Mouse (Mus musculus): ENCODE measurements around the gene Fam178b. TPM values are rescaled to one million over a fixed set of nuclear protein-coding genes. Genes with fewer than 3 reads are reported as not detected.

The Fam178b gene
- polyA plus RNA-seq, 1 experiment from 2014 or later: not detected

GRCm38 (mm10) chr1:36615188-36615587 lies 67.8 kb downstream of the Fam178b start:
- no peak for DNase-seq (ENCODE audit: low spot score)
- no peak overlapping the region for H3K4me3 ChIP-seq (replicated peaks; ENCODE audit: low read length)
- ATAC-seq (ENCODE audit: low FRiP score): no peak; the same call in 1 of the 2 replicates
- H3K9ac ChIP-seq: no peak overlapping the region
- 79% methylated on average over 8 of the region's 8 CpGs for WGBS
- H3K27me3 ChIP-seq (ENCODE audit: control insufficient read depth, insufficient read depth, low read length): no peaks in the 10 kb centered on the region
- H3K36me3 ChIP-seq (replicated peaks; ENCODE audit: control insufficient read depth, insufficient read depth): no peaks in the 10 kb centered on the region
- no peak overlapping the region for H3K27ac ChIP-seq
- H3K4me1 ChIP-seq (replicated peaks; ENCODE audit: control insufficient read depth, insufficient read depth, low read length): peaks cover 10% of the 10 kb centered on the region; the same call in 1 of the 2 replicates
- no peaks in the 10 kb centered on the region for H3K9me3 ChIP-seq (ENCODE audit: control insufficient read depth, low read length)
- no peak overlapping the region for H3K4me2 ChIP-seq (replicated peaks)

GRCm38 (mm10) chr1:36614584-36614983 lies 68.4 kb downstream of the Fam178b start:
- DNase-seq (ENCODE audit: low spot score): no peak
- Histone ChIP-seq H3K27me3 (ENCODE audit: control insufficient read depth, insufficient read depth, low read length) (no peaks in the 10 kb centered on the region), H3K9me3 (ENCODE audit: control insufficient read depth, low read length) (no peaks in the 10 kb centered on the region), H3K4me1 (replicated peaks; ENCODE audit: control insufficient read depth, insufficient read depth, low read length) (peaks cover 10% of the 10 kb centered on the region; the same call in 1 of the 2 replicates), H3K36me3 (replicated peaks; ENCODE audit: control insufficient read depth, insufficient read depth) (no peaks in the 10 kb centered on the region), H3K9ac (no peak overlapping the region), H3K27ac (no peak overlapping the region), H3K4me2 (replicated peaks) (no peak overlapping the region), H3K4me3 (replicated peaks; ENCODE audit: low read length) (no peak overlapping the region)
- ATAC-seq (ENCODE audit: low FRiP score): no peak
- 66% methylated on average over 1 of the region's 1 CpGs for WGBS

- DNase-seq (ENCODE audit: low spot score): no peak
- WGBS: 87% methylated on average over 10 of the region's 10 CpGs
Measured at GRCm38 (mm10) chr1:36613374-36613895, 69.5 kb downstream of the Fam178b start.

GRCm38 (mm10) chr1:36612362-36612761 lies 70.6 kb downstream of the Fam178b start:
- WGBS: 68% methylated on average over 6 of the region's 6 CpGs
- no peak for ATAC-seq (ENCODE audit: low FRiP score)
- no peaks in the 10 kb centered on the region for H3K36me3 ChIP-seq (replicated peaks; ENCODE audit: control insufficient read depth, insufficient read depth)
- H3K27ac ChIP-seq: no peak overlapping the region
- H3K9me3 ChIP-seq (ENCODE audit: control insufficient read depth, low read length): no peaks in the 10 kb centered on the region
- H3K4me2 ChIP-seq (replicated peaks): no peak overlapping the region
- H3K4me3 ChIP-seq (replicated peaks; ENCODE audit: low read length): no peak overlapping the region
- DNase-seq (ENCODE audit: low spot score): no peak
- no peak overlapping the region for H3K9ac ChIP-seq
- peaks cover 10% of the 10 kb centered on the region; the same call in 1 of the 2 replicates for H3K4me1 ChIP-seq (replicated peaks; ENCODE audit: control insufficient read depth, insufficient read depth, low read length)
- H3K27me3 ChIP-seq (ENCODE audit: control insufficient read depth, insufficient read depth, low read length): no peaks in the 10 kb centered on the region

More at GRCm38 (mm10) chr1:36613374-36613895, 69.5 kb downstream of the Fam178b start:
- Histone ChIP-seq H3K9ac (no peak overlapping the region), H3K4me2 (replicated peaks) (no peak overlapping the region), H3K4me1 (replicated peaks; ENCODE audit: control insufficient read depth, insufficient read depth, low read length) (peaks cover 10% of the 10 kb centered on the region; the same call in 1 of the 2 replicates), H3K4me3 (replicated peaks; ENCODE audit: low read length) (no peak overlapping the region), H3K36me3 (replicated peaks; ENCODE audit: control insufficient read depth, insufficient read depth) (no peaks in the 10 kb centered on the region), H3K9me3 (ENCODE audit: control insufficient read depth, low read length) (no peaks in the 10 kb centered on the region), H3K27me3 (ENCODE audit: control insufficient read depth, insufficient read depth, low read length) (no peaks in the 10 kb centered on the region), H3K27ac (no peak overlapping the region)
- ATAC-seq (ENCODE audit: low FRiP score): no peak

- Histone ChIP-seq H3K9me3 (ENCODE audit: control insufficient read depth, low read length) (no peaks in the 10 kb centered on the region), H3K4me3 (replicated peaks; ENCODE audit: low read length) (no peak overlapping the region), H3K9ac (no peak overlapping the region), H3K4me1 (replicated peaks; ENCODE audit: control insufficient read depth, insufficient read depth, low read length) (peaks cover 10% of the 10 kb centered on the region; the same call in 1 of the 2 replicates), H3K27ac (no peak overlapping the region), H3K27me3 (ENCODE audit: control insufficient read depth, insufficient read depth, low read length) (no peaks in the 10 kb centered on the region), H3K36me3 (replicated peaks; ENCODE audit: control insufficient read depth, insufficient read depth) (no peaks in the 10 kb centered on the region), H3K4me2 (replicated peaks) (no peak overlapping the region)
- DNase-seq (ENCODE audit: low spot score) (no peak), ATAC-seq (ENCODE audit: low FRiP score) (peak; percentile 24; the same call in 1 of the 2 replicates)
- 64% methylated on average over 13 of the region's 13 CpGs for WGBS
Measured at GRCm38 (mm10) chr1:36611449-36612123, 71.4 kb downstream of the Fam178b start.

DNA sequence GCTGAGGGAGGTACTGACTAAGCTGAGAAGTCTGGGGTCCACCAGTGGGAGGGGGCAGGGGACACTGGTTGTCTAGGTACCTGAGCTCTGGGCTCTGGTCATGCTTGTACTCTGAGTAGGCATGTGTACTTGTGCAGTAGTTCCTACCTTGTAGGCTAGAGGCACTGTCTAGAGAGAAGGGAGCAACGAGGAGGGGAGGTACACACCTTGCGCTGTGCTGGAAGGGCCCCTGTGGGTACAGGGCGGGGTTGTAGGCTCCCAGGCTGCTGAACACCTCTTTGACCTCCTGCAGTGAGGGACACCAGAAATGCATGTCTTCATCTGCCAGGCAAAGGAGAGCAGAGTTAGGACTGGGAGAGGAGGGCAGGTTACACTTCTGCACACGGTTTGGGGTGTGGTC lies 74.8 kb downstream of the Fam178b start:
- Histone ChIP-seq H3K36me3 (replicated peaks; ENCODE audit: control insufficient read depth, insufficient read depth) (no peaks in the 10 kb centered on the region), H3K27ac (no peak overlapping the region), H3K9ac (no peak overlapping the region), H3K4me3 (replicated peaks; ENCODE audit: low read length) (no peak overlapping the region), H3K9me3 (ENCODE audit: control insufficient read depth, low read length) (no peaks in the 10 kb centered on the region), H3K4me1 (replicated peaks; ENCODE audit: control insufficient read depth, insufficient read depth, low read length) (peaks cover 12% of the 10 kb centered on the region; the same call in 1 of the 2 replicates), H3K4me2 (replicated peaks) (no peak overlapping the region), H3K27me3 (ENCODE audit: control insufficient read depth, insufficient read depth, low read length) (no peaks in the 10 kb centered on the region)
- DNase-seq (ENCODE audit: low spot score) (no peak), ATAC-seq (ENCODE audit: low FRiP score) (no peak)
- WGBS: 76% methylated on average over 4 of the region's 4 CpGs

- ATAC-seq (ENCODE audit: low FRiP score) (no peak), DNase-seq (ENCODE audit: low spot score) (no peak)
Measured at GRCm38 (mm10) chr1:36606951-36607350, 76.0 kb downstream of the Fam178b start.

DNA sequence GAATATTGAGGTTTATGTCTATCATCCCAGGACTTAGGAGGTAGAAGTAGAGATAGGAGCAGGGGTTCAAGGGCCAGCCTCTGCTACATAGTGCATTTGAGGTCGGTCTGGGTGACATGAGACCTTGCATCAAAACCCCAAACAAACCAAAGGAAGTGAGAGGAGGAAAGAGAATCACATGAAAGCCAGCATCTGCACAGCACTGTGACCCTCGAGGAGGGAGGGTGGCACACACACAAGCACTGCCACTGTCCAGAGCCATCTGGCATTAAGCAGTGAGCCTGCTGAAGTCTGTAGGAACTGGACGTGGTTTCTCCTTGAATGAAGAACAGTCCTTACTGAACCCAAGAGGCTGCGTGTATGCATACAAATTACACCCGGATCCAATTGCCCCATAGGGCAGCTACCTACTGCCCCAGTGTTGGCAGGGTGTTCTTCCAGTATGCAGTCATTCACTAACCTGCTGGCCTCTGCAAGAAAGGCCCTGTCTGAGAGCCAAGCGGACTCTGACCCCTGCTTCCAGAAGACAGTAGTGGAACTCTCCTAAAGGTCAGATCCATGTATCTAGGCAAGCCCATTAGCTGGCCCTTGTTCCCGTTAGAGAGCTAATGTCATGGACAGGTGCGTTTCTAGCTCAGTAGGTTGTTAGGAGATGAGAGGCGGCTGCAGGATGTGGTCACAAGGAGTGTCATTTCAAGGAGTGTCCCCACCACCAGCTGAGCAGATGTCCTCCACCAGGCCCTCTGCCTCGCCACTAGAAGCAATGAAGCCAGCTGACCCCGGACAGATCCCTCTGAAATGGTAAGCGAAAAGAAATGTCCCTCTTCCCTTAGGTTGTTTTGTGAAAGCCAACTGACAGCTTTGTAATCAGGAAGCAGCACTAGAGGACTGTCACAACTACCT lies 78.5 kb downstream of the Fam178b start:
- H3K27ac ChIP-seq: no peak overlapping the region
- H3K9me3 ChIP-seq (ENCODE audit: control insufficient read depth, low read length): no peaks in the 10 kb centered on the region
- H3K4me3 ChIP-seq (replicated peaks; ENCODE audit: low read length): no peak overlapping the region
- no peak overlapping the region for H3K4me2 ChIP-seq (replicated peaks)
- no peak for ATAC-seq (ENCODE audit: low FRiP score)
- H3K9ac ChIP-seq: no peak overlapping the region
- H3K27me3 ChIP-seq (ENCODE audit: control insufficient read depth, insufficient read depth, low read length): no peaks in the 10 kb centered on the region
- no peaks in the 10 kb centered on the region for H3K36me3 ChIP-seq (replicated peaks; ENCODE audit: control insufficient read depth, insufficient read depth)
- 79% methylated on average over 12 of the region's 12 CpGs for WGBS
- DNase-seq (ENCODE audit: low spot score): no peak
- 0 out of 2 replicates have a peak, but pooled peaks cover 2% of the 10 kb centered on the region for H3K4me1 ChIP-seq (replicated peaks; ENCODE audit: control insufficient read depth, insufficient read depth, low read length)

More at GRCm38 (mm10) chr1:36606951-36607350, 76.0 kb downstream of the Fam178b start:
- 68% methylated on average over 7 of the region's 7 CpGs for WGBS
- Histone ChIP-seq H3K9me3 (ENCODE audit: control insufficient read depth, low read length) (no peaks in the 10 kb centered on the region), H3K27me3 (ENCODE audit: control insufficient read depth, insufficient read depth, low read length) (no peaks in the 10 kb centered on the region), H3K4me2 (replicated peaks) (no peak overlapping the region), H3K4me3 (replicated peaks; ENCODE audit: low read length) (no peak overlapping the region), H3K36me3 (replicated peaks; ENCODE audit: control insufficient read depth, insufficient read depth) (no peaks in the 10 kb centered on the region), H3K4me1 (replicated peaks; ENCODE audit: control insufficient read depth, insufficient read depth, low read length) (peaks cover 8% of the 10 kb centered on the region; the same call in 1 of the 2 replicates), H3K9ac (no peak overlapping the region), H3K27ac (no peak overlapping the region)

DNA sequence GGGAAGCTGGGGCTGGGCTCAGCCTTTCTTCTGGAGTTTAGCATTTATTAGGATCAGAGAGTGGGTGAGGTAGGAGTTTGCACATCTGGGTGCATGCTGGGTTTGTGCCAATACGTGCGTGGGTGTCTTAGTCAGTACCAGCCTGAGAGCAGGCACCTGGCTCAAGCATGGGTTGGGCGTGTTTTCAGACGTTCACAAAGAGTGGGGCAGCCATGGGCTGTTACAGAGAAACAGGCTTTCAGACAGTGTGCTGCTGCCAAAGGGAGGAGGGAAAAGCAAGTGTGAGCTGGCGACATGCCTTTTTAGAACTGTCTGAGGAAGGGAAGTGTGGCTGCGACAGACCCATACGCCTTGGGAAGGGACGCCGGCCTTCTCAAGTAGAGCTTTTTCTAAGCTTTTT lies 79.6 kb downstream of the Fam178b start:
- ATAC-seq (ENCODE audit: low FRiP score) (no peak), DNase-seq (ENCODE audit: low spot score) (no peak)
- no peak overlapping the region for H3K4me3 ChIP-seq (replicated peaks; ENCODE audit: low read length)
- no peak overlapping the region for H3K4me2 ChIP-seq (replicated peaks)
- H3K9ac ChIP-seq: no peak overlapping the region
- 67% methylated on average over 9 of the region's 9 CpGs for WGBS
- no peak overlapping the region for H3K27ac ChIP-seq
- no peaks in the 10 kb centered on the region for H3K36me3 ChIP-seq (replicated peaks; ENCODE audit: control insufficient read depth, insufficient read depth)
- no peaks in the 10 kb centered on the region for H3K27me3 ChIP-seq (ENCODE audit: control insufficient read depth, insufficient read depth, low read length)
- 0 out of 2 replicates have a peak, but pooled peaks cover 2% of the 10 kb centered on the region for H3K4me1 ChIP-seq (replicated peaks; ENCODE audit: control insufficient read depth, insufficient read depth, low read length)
- no peaks in the 10 kb centered on the region for H3K9me3 ChIP-seq (ENCODE audit: control insufficient read depth, low read length)
